Comparison of ENCODE assay signal across 9 mouse cellular contexts in genomic region chr9:121000641-121001320, GRCm38 (mm10).
DNase-seq lines count a peak whose midpoint lies in the region; ATAC-seq and TF ChIP-seq lines count a peak whose summit lies in the region.
"Had no signal": no experiment of that assay in that cellular context is flagged by ENCODE, and none has a peak within 500 bp of the region (broad histone marks: within the 10 kb centered on the region; RNA-seq: fewer than 3 reads in every experiment).

No protein-coding gene starts in this region.

- peak; percentile 20 for DNase-seq in adrenal gland, postnatal 10 days
- DNase-seq in adrenal gland, postnatal 4 days (ENCODE audit: low spot score in 2 of 2), result no peak
- peak; percentile 64 for DNase-seq in midbrain, postnatal 0 days (ENCODE audit: low spot score)
- peak; percentile 41 to 55 for DNase-seq in layer of hippocampus, postnatal 14 days (ENCODE audit: low spot score in 2 of 2)
- DNase-seq in urinary bladder, postnatal 14 days (ENCODE audit: low spot score), result no peak
- DNase-seq in midbrain, embryonic 14.5 days, result no peak

- no peaks in the 10 kb centered on the region for H3K27me3 ChIP-seq in midbrain, postnatal 0 days (ENCODE audit: insufficient read depth, low read length)
- no peaks in the 10 kb centered on the region for H3K27me3 ChIP-seq in midbrain, embryonic 13.5 days
- H3K27me3 ChIP-seq in stomach, embryonic 16.5 days (ENCODE audit: control insufficient read depth, insufficient read depth, low read length), result no peaks in the 10 kb centered on the region
- H3K27me3 ChIP-seq in midbrain, embryonic 14.5 days (ENCODE audit: control insufficient read depth, insufficient read depth, low read length), result no peaks in the 10 kb centered on the region
- H3K27me3 ChIP-seq: midbrain, embryonic 12.5 days had no signal

- no peak overlapping the region for H3K9ac ChIP-seq in midbrain, postnatal 0 days (replicated peaks; ENCODE audit: low read length, poor library complexity, severe bottlenecking)
- no peak overlapping the region for H3K9ac ChIP-seq in midbrain, embryonic 13.5 days (replicated peaks)
- peak overlapping the region; percentile 26; the same call in 1 of the 2 replicates for H3K9ac ChIP-seq in stomach, embryonic 16.5 days (ENCODE audit: low read length)
- H3K9ac ChIP-seq in midbrain, embryonic 14.5 days (replicated peaks; ENCODE audit: low read length), result no peak overlapping the region
- H3K9ac ChIP-seq: midbrain, embryonic 12.5 days had no signal

- H3K4me1 ChIP-seq in midbrain, postnatal 0 days (ENCODE audit: insufficient read depth, low read length), result no peaks in the 10 kb centered on the region
- H3K4me1 ChIP-seq in midbrain, embryonic 13.5 days (replicated peaks), result peaks cover 10% of the 10 kb centered on the region; the same call in 1 of the 2 replicates
- peaks cover 30% of the 10 kb centered on the region for H3K4me1 ChIP-seq in stomach, embryonic 16.5 days (ENCODE audit: control insufficient read depth, insufficient read depth, low read length)
- peaks cover 3% of the 10 kb centered on the region; the same call in 1 of the 2 replicates for H3K4me1 ChIP-seq in midbrain, embryonic 14.5 days (ENCODE audit: control insufficient read depth, insufficient read depth, low read length)

- no peak for TF ChIP-seq CTCF in midbrain, postnatal 0 days (IDR thresholded peaks at IDR 0.05)

- H3K36me3 ChIP-seq in midbrain, postnatal 0 days (ENCODE audit: insufficient read depth, low read length), result no peaks in the 10 kb centered on the region
- H3K36me3 ChIP-seq in midbrain, embryonic 13.5 days, result no peaks in the 10 kb centered on the region
- H3K36me3 ChIP-seq in stomach, embryonic 16.5 days (ENCODE audit: control insufficient read depth, insufficient read depth, low read length), result no peaks in the 10 kb centered on the region
- no peaks in the 10 kb centered on the region for H3K36me3 ChIP-seq in midbrain, embryonic 14.5 days (ENCODE audit: control insufficient read depth, insufficient read depth, low read length)
- H3K36me3 ChIP-seq: midbrain, embryonic 12.5 days had no signal

- no peak overlapping the region for H3K4me2 ChIP-seq in midbrain, postnatal 0 days (ENCODE audit: low read depth, low read length, poor library complexity, severe bottlenecking)
- no peak overlapping the region for H3K4me2 ChIP-seq in midbrain, embryonic 13.5 days (replicated peaks)
- H3K4me2 ChIP-seq in stomach, embryonic 16.5 days (ENCODE audit: low read depth, low read length), result no peak overlapping the region
- H3K4me2 ChIP-seq in midbrain, embryonic 14.5 days (ENCODE audit: low read length), result no peak overlapping the region
- H3K4me2 ChIP-seq: midbrain, embryonic 12.5 days had no signal

- ATAC-seq in midbrain, postnatal 0 days (ENCODE audit: low FRiP score), result 0 out of 2 replicates have a peak, but pooled peaks have one; percentile 73
- ATAC-seq in midbrain, embryonic 13.5 days, result no peak
- ATAC-seq in stomach, embryonic 16.5 days (ENCODE audit: insufficient read depth, low FRiP score), result peak; percentile 65; the same call in 1 of the 2 replicates
- no peak for ATAC-seq in midbrain, embryonic 14.5 days (ENCODE audit: low FRiP score, low TSS enrichment)

- 57% methylated on average over 7 of the region's 7 CpGs for WGBS in midbrain, postnatal 0 days
- WGBS in midbrain, embryonic 13.5 days, result 76% methylated on average over 7 of the region's 7 CpGs
- WGBS in stomach, embryonic 16.5 days, result 51% methylated on average over 7 of the region's 7 CpGs
- 74% methylated on average over 7 of the region's 7 CpGs for WGBS in midbrain, embryonic 14.5 days

- H3K9me3 ChIP-seq in midbrain, postnatal 0 days (ENCODE audit: low read length), result no peaks in the 10 kb centered on the region
- no peaks in the 10 kb centered on the region for H3K9me3 ChIP-seq in midbrain, embryonic 13.5 days
- no peaks in the 10 kb centered on the region for H3K9me3 ChIP-seq in stomach, embryonic 16.5 days (replicated peaks; ENCODE audit: control insufficient read depth, low read length)
- H3K9me3 ChIP-seq in midbrain, embryonic 14.5 days (ENCODE audit: control insufficient read depth, low read length), result no peaks in the 10 kb centered on the region
- H3K9me3 ChIP-seq: midbrain, embryonic 12.5 days had no signal

- H3K27ac ChIP-seq in midbrain, postnatal 0 days (ENCODE audit: low read depth, low read length), result 0 out of 2 replicates have a peak overlapping the region, but pooled peaks have one; percentile 18
- H3K27ac ChIP-seq in midbrain, embryonic 13.5 days, result no peak overlapping the region
- H3K27ac ChIP-seq in stomach, embryonic 16.5 days (ENCODE audit: low read length), result peak overlapping the region; percentile 84
- no peak overlapping the region for H3K27ac ChIP-seq in midbrain, embryonic 14.5 days (replicated peaks; ENCODE audit: low read depth, low read length)
- H3K27ac ChIP-seq: midbrain, embryonic 12.5 days had no signal

- H3K4me3 ChIP-seq in midbrain, postnatal 0 days (ENCODE audit: low read depth, low read length), result no peak overlapping the region
- H3K4me3 ChIP-seq in midbrain, embryonic 13.5 days (replicated peaks), result no peak overlapping the region
- H3K4me3 ChIP-seq in stomach, embryonic 16.5 days (replicated peaks; ENCODE audit: low read length), result no peak overlapping the region
- no peak overlapping the region for H3K4me3 ChIP-seq in midbrain, embryonic 14.5 days (replicated peaks; ENCODE audit: low read depth, low read length)
- H3K4me3 ChIP-seq: midbrain, embryonic 12.5 days had no signal

Comparison
In these comparisons a context has a peak if more than half of its experiments do, and no peak if none do; other contexts are left out.
1. DNase-seq: peak in adrenal gland, postnatal 10 days (single experiment), midbrain, postnatal 0 days (single experiment) and layer of hippocampus, postnatal 14 days (2 of 2); none in adrenal gland, postnatal 4 days (0 of 2), urinary bladder, postnatal 14 days (single experiment) and midbrain, embryonic 14.5 days (single experiment).
2. ATAC-seq: peak in midbrain, postnatal 0 days (single experiment) and stomach, embryonic 16.5 days (single experiment); none in midbrain, embryonic 13.5 days (single experiment) and midbrain, embryonic 14.5 days (single experiment).
3. H3K27ac ChIP-seq: peak in midbrain, postnatal 0 days (single experiment) and stomach, embryonic 16.5 days (single experiment); none in midbrain, embryonic 13.5 days (single experiment) and midbrain, embryonic 14.5 days (single experiment).